Mouse (Mus musculus) neural tube, embryonic 14.5 days (tissue): ENCODE measurements around the gene Ptgfrn. TPM values are rescaled to one million over a fixed set of nuclear protein-coding genes. Genes with fewer than 3 reads are reported as not detected.

ENCODE experiments used
- ATAC-seq: fragments of 200-750 bp; cut with Nextera tagmentation; 2 replicates; pipeline ENCODE4 v1.8.0; 2017; ENCODE audit warnings: low read depth, mild to moderate bottlenecking, moderate TSS enrichment, moderate library complexity
- H3K27ac ChIP-seq: fragments of 300-500 bp; sonication (generic); 2 replicates; pipeline ENCODE4 v1.5.1; 2014; ENCODE audit warnings: low read depth, mild to moderate bottlenecking, control low read depth, low read length, moderate library complexity, mixed read lengths
- H3K27me3 ChIP-seq: fragments of 300-500 bp; sonication (generic); 2 replicates; pipeline ENCODE4 v1.6.1; 2014; ENCODE audit warnings: low read length; ENCODE audit not compliant: control insufficient read depth, insufficient read depth
- H3K36me3 ChIP-seq: fragments of 300-500 bp; sonication (generic); 2 replicates; pipeline ENCODE4 v1.6.1; 2014; ENCODE audit warnings: low read length, mixed read lengths; ENCODE audit not compliant: control insufficient read depth, insufficient read depth
- H3K4me1 ChIP-seq: fragments of 300-500 bp; sonication (generic); 2 replicates; pipeline ENCODE4 v1.6.1; 2014; ENCODE audit warnings: low read length; ENCODE audit not compliant: control insufficient read depth, insufficient read depth
- H3K4me2 ChIP-seq: fragments of 300-500 bp; sonication (generic); 2 replicates; pipeline ENCODE4 v1.6.1; 2014; ENCODE audit warnings: mild to moderate bottlenecking, low read depth, low read length, control low read depth
- H3K4me3 ChIP-seq: fragments of 300-500 bp; sonication (generic); 2 replicates; pipeline ENCODE4 v1.5.1; 2014; ENCODE audit warnings: low read depth, low read length, control low read depth, mixed read lengths
- H3K9ac ChIP-seq: fragments of 300-500 bp; sonication (generic); replicated peaks from 2 replicates; pipeline ENCODE4 v1.6.1; 2014; ENCODE audit warnings: low read depth, mild to moderate bottlenecking, control low read depth, low read length, mixed read lengths
- H3K9me3 ChIP-seq: fragments of 300-500 bp; sonication (generic); 2 replicates; pipeline ENCODE4 v1.6.1; 2016; ENCODE audit warnings: low read length; ENCODE audit not compliant: control insufficient read depth
- WGBS: fragments of 180-500 bp; shearing (Covaris S2); extraction: QIAGEN DNeasy Blood & Tissue Kit; methylation state at CpG from one replicate; pipeline ENCODE4 v1.1.7; 2014; 5-methylcytosine and 5-hydroxymethylcytosine counted together
- polyA plus RNA-seq: library from polyadenylated mRNA; unstranded; fragments of >200 nt; fragmentation: Nextera tagmentation; extraction: Ambion mirVana; gene quantifications from 2 replicates; pipeline ENCODE4 v1.2.1, GENCODE M21; 2014

The Ptgfrn gene
- polyA plus RNA-seq, 1 experiment from 2014 or later: 4.7 TPM

GRCm38 (mm10) chr3:101099701-101100357 is 10.2 kb downstream of the Ptgfrn start:
- no peaks in the 10 kb centered on the region for H3K9me3 ChIP-seq
- H3K27ac ChIP-seq: no peak overlapping the region
- no peak for ATAC-seq
- 0 out of 2 replicates have a peak, but pooled peaks cover 6% of the 10 kb centered on the region for H3K4me1 ChIP-seq
- no peak overlapping the region for H3K4me2 ChIP-seq
- H3K9ac ChIP-seq: no peak overlapping the region
- WGBS: 67% methylated on average over 9 of the region's 9 CpGs
- no peaks in the 10 kb centered on the region for H3K36me3 ChIP-seq
- no peaks in the 10 kb centered on the region for H3K27me3 ChIP-seq
- H3K4me3 ChIP-seq: no peak overlapping the region

- Histone ChIP-seq H3K4me1 (no peaks in the 10 kb centered on the region), H3K4me3 (no peak overlapping the region), H3K9me3 (no peaks in the 10 kb centered on the region), H3K27me3 (no peaks in the 10 kb centered on the region), H3K36me3 (no peaks in the 10 kb centered on the region), H3K27ac (no peak overlapping the region), H3K4me2 (no peak overlapping the region), H3K9ac (no peak overlapping the region)
- ATAC-seq: no peak
- 70% methylated on average over 4 of the region's 4 CpGs for WGBS
Measured at GRCm38 (mm10) chr3:101098073-101098472, 12.0 kb downstream of the Ptgfrn start.

DNA sequence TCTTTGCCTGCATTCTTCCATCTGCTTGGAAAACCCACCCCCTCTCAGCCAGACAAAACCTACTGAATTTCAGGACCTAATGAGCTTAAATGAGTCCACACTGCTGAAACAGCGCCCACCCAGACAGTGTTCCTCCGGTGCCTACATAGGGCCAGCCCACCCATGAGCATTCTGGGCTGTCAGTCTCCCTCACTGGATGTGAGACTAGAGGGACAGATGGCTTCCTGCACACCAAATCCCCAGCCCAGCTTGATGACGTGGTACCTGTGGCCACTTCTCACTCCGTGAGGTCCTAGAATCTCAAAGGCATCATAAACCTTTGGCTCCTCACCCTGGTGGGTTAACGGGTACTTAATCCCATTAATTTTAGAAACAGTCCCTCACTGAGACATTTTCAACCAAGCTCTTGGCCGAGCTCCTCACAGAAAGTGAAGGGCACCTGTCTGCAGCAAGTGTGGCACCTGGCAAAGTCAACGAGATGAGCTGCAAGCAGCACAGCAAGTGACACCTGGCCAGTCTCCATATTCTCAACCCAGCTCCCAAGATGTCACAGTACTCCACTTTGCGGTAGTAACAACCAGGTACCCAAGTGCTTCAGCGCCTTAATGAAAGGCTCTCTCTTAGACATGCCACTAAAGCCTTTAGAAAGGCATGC is 12.8 kb downstream of the Ptgfrn start:
- Histone ChIP-seq H3K27ac (no peak overlapping the region), H3K27me3 (no peaks in the 10 kb centered on the region), H3K4me1 (no peaks in the 10 kb centered on the region), H3K4me2 (no peak overlapping the region), H3K36me3 (no peaks in the 10 kb centered on the region), H3K4me3 (no peak overlapping the region), H3K9ac (no peak overlapping the region), H3K9me3 (no peaks in the 10 kb centered on the region)
- 75% methylated on average over 9 of the region's 9 CpGs for WGBS
- ATAC-seq: no peak

DNA sequence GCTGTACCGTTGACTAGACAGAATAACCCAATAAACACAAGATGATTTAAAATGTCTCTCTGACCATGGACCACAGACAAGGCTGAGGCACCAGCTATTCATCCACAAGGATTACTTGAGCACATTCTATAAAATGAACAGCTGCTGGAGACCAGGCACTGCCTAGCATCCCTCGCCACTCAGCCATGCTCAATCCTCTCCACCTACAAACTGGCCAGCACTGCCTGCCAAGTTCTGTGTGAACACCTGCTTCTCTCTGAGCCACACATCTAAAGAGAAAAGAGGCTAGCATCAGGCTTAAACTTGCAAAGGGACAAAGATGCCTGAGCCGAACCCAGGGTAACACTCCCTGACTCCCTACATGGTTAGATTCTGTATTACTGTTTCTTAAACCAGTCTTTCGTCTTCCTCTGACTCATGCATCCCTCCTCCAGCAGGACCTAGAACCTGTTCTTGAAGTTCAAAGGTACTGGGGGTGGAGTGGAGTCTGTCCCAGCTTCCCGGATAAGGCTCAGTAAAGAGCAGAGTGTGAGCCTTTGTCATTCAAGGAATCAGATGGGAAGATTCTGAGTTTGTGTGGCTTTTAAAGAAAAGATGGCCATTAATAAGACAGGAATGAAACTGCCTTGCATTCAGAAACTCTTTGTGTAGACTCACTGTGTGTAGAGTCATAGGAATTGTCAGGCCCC is 14.2 kb downstream of the Ptgfrn start:
- ATAC-seq: no peak

GRCm38 (mm10) chr3:101092202-101092601 is 17.9 kb downstream of the Ptgfrn start:
- Histone ChIP-seq H3K27me3 (no peaks in the 10 kb centered on the region), H3K9me3 (no peaks in the 10 kb centered on the region), H3K9ac (no peak overlapping the region), H3K4me1 (no peaks in the 10 kb centered on the region), H3K27ac (no peak overlapping the region), H3K36me3 (no peaks in the 10 kb centered on the region), H3K4me2 (no peak overlapping the region), H3K4me3 (no peak overlapping the region)
- 82% methylated on average over 13 of the region's 13 CpGs for WGBS
- no peak for ATAC-seq

More for the DNA sequence above, 14.2 kb downstream of the Ptgfrn start:
- Histone ChIP-seq H3K4me1 (no peaks in the 10 kb centered on the region), H3K27ac (no peak overlapping the region), H3K4me3 (no peak overlapping the region), H3K9ac (no peak overlapping the region), H3K27me3 (no peaks in the 10 kb centered on the region), H3K36me3 (no peaks in the 10 kb centered on the region), H3K9me3 (no peaks in the 10 kb centered on the region), H3K4me2 (no peak overlapping the region)
- WGBS: 73% methylated on average over 5 of the region's 5 CpGs

DNA sequence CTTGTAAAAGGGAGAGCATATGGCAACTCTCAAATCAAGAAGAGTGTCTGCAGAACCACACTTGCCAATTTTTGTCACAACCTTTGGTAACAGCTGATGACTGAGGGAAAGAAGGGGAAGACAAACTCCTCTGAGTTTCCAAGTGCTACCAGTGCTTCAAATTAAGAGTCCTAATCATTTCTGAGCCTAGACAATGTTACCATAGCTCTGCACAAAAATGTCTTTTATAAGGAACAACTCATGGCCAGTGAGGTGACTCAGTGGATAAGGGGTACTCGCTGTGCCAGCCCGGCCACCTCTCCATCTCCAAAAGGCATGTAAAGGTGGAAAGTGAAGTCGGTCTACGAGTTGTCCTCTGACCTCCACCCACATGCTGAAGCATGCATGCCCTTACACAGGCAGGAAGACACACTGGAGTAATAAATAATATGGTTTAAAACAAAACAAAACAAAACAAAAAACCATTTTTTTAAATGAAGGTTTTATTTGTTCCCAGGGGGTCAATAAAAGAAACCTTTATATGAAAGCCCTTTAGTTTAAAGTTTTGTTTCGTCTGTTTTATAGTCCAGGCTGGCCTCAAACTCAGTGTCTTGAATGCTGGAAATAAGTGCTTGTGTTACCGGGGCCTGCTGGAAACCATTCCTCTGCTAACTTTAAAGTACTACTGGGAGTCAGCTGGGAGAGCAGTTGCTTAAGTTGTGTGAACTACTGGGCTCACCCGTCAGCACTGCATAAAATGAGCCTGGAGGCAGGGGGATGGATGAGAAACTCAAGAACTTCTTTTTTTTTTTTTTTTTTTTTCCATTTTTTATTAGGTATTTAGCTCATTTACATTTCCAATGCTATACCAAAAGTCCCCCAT is 23.3 kb downstream of the Ptgfrn start:
- Histone ChIP-seq H3K27me3 (no peaks in the 10 kb centered on the region), H3K9me3 (no peaks in the 10 kb centered on the region), H3K27ac (no peak overlapping the region), H3K4me2 (no peak overlapping the region), H3K36me3 (no peaks in the 10 kb centered on the region), H3K9ac (no peak overlapping the region), H3K4me3 (no peak overlapping the region), H3K4me1 (no peaks in the 10 kb centered on the region)
- 69% methylated on average over 7 of the region's 7 CpGs for WGBS
- ATAC-seq: no peak

GRCm38 (mm10) chr3:101080925-101081324 is 29.2 kb downstream of the Ptgfrn start:
- WGBS: 86% methylated on average over 4 of the region's 4 CpGs
- ATAC-seq: no peak

GRCm38 (mm10) chr3:101078344-101078743 is 31.7 kb downstream of the Ptgfrn start:
- no peak overlapping the region for H3K9ac ChIP-seq
- H3K9me3 ChIP-seq: no peaks in the 10 kb centered on the region
- 62% methylated on average over 1 of the region's 1 CpGs for WGBS
- no peak for ATAC-seq
- H3K4me2 ChIP-seq: no peak overlapping the region
- H3K27ac ChIP-seq: no peak overlapping the region
- H3K27me3 ChIP-seq: no peaks in the 10 kb centered on the region
- H3K36me3 ChIP-seq: no peaks in the 10 kb centered on the region
- H3K4me3 ChIP-seq: no peak overlapping the region
- H3K4me1 ChIP-seq: no peaks in the 10 kb centered on the region

More at GRCm38 (mm10) chr3:101080925-101081324, 29.2 kb downstream of the Ptgfrn start:
- no peak overlapping the region for H3K9ac ChIP-seq
- no peaks in the 10 kb centered on the region for H3K27me3 ChIP-seq
- H3K4me2 ChIP-seq: no peak overlapping the region
- H3K27ac ChIP-seq: no peak overlapping the region
- no peaks in the 10 kb centered on the region for H3K4me1 ChIP-seq
- H3K9me3 ChIP-seq: no peaks in the 10 kb centered on the region
- no peak overlapping the region for H3K4me3 ChIP-seq
- no peaks in the 10 kb centered on the region for H3K36me3 ChIP-seq
